In genomic region chr12:86886446-86886965, GRCm38 (mm10) we compare ENCODE assay signal across 12 mouse cellular contexts. TPM values are rescaled to one million over a fixed set of nuclear protein-coding genes. Genes with fewer than 3 reads are reported as not detected.
A peak's percentile ranks its signal among the peaks of the same experiment; 100 is the strongest.
DNase-seq lines count a peak whose midpoint lies in the region; ATAC-seq and TF ChIP-seq lines count a peak whose summit lies in the region.
"Had no signal": no experiment of that assay in that cellular context is flagged by ENCODE, and none has a peak within 500 bp of the region (broad histone marks: within the 10 kb centered on the region; RNA-seq: fewer than 3 reads in every experiment).

No protein-coding gene starts in this region.

- 0 out of 2 replicates have a peak, but pooled peaks cover 3% of the 10 kb centered on the region for H3K27me3 ChIP-seq in heart, postnatal 0 days (ENCODE audit: control insufficient read depth, insufficient read depth, low read length)
- peaks cover 5% of the 10 kb centered on the region for H3K27me3 ChIP-seq in megakaryocyte, embryonic 14.5 days (replicated peaks)
- no peaks in the 10 kb centered on the region for H3K27me3 ChIP-seq in forebrain, postnatal 0 days (ENCODE audit: insufficient read depth, low read length)
- H3K27me3 ChIP-seq in stomach, embryonic 15.5 days (replicated peaks) = no peaks in the 10 kb centered on the region

- H3K4me2 ChIP-seq in heart, postnatal 0 days (ENCODE audit: low read depth, low read length) = no peak overlapping the region
- 0 out of 2 replicates have a peak overlapping the region, but pooled peaks have one; percentile 3 for H3K4me2 ChIP-seq in forebrain, postnatal 0 days (ENCODE audit: low read depth)
- H3K4me2 ChIP-seq in stomach, embryonic 15.5 days = no peak overlapping the region

- no peak for TF ChIP-seq CTCF in heart, postnatal 0 days (IDR thresholded peaks at IDR 0.05; ENCODE audit: low read depth)
- TF ChIP-seq CTCF in forebrain, postnatal 0 days (IDR thresholded peaks at IDR 0.05; ENCODE audit: low read depth) = peak; percentile 27; the same call in 1 of the 2 replicates

- H3K9me3 ChIP-seq in heart, postnatal 0 days (replicated peaks; ENCODE audit: control insufficient read depth, low read length) = no peaks in the 10 kb centered on the region
- no peaks in the 10 kb centered on the region for H3K9me3 ChIP-seq in megakaryocyte, embryonic 14.5 days
- no peaks in the 10 kb centered on the region for H3K9me3 ChIP-seq in forebrain, postnatal 0 days (ENCODE audit: low read length)
- no peaks in the 10 kb centered on the region for H3K9me3 ChIP-seq in stomach, embryonic 15.5 days

- WGBS in heart, postnatal 0 days = 75% methylated on average over 7 of the region's 7 CpGs
- 58% methylated on average over 7 of the region's 7 CpGs for WGBS in forebrain, postnatal 0 days
- 75% methylated on average over 7 of the region's 7 CpGs for WGBS in stomach, embryonic 15.5 days

- H3K27ac ChIP-seq in heart, postnatal 0 days (ENCODE audit: low read depth) = peak overlapping the region; percentile 100; the same call in 1 of the 2 replicates
- peak overlapping the region; percentile 40; the same call in 1 of the 2 replicates for H3K27ac ChIP-seq in forebrain, postnatal 0 days (ENCODE audit: low read depth, low read length)
- H3K27ac ChIP-seq in stomach, embryonic 15.5 days = peak overlapping the region; percentile 100

- no peak for TF ChIP-seq EP300 in heart, postnatal 0 days (IDR thresholded peaks at IDR 0.05; ENCODE audit: low read depth)

- no peak overlapping the region for H3K9ac ChIP-seq in heart, postnatal 0 days (replicated peaks; ENCODE audit: low read depth, low read length)
- H3K9ac ChIP-seq in forebrain, postnatal 0 days = no peak overlapping the region
- no peak overlapping the region for H3K9ac ChIP-seq in stomach, embryonic 15.5 days

- H3K4me3 ChIP-seq in heart, postnatal 0 days (ENCODE audit: low read depth, low read length) = no peak overlapping the region
- peak overlapping the region; percentile 34 for H3K4me3 ChIP-seq in megakaryocyte, embryonic 14.5 days (replicated peaks)
- no peak overlapping the region for H3K4me3 ChIP-seq in forebrain, postnatal 0 days (ENCODE audit: low read depth, low read length)
- no peak overlapping the region for H3K4me3 ChIP-seq in stomach, embryonic 15.5 days (replicated peaks)

- peaks cover 44% of the 10 kb centered on the region for H3K4me1 ChIP-seq in heart, postnatal 0 days (ENCODE audit: control insufficient read depth, insufficient read depth)
- H3K4me1 ChIP-seq in megakaryocyte, embryonic 14.5 days = peaks cover 87% of the 10 kb centered on the region
- H3K4me1 ChIP-seq in forebrain, postnatal 0 days (ENCODE audit: insufficient read depth) = peaks cover 53% of the 10 kb centered on the region
- peaks cover 60% of the 10 kb centered on the region for H3K4me1 ChIP-seq in stomach, embryonic 15.5 days

- H3K36me3 ChIP-seq in heart, postnatal 0 days (replicated peaks; ENCODE audit: control insufficient read depth, insufficient read depth, low read length) = 0 out of 2 replicates have a peak, but pooled peaks cover 4% of the 10 kb centered on the region
- peaks cover 15% of the 10 kb centered on the region for H3K36me3 ChIP-seq in megakaryocyte, embryonic 14.5 days (replicated peaks; ENCODE audit: low read length)
- peaks cover 5% of the 10 kb centered on the region for H3K36me3 ChIP-seq in forebrain, postnatal 0 days (ENCODE audit: insufficient read depth)
- no peaks in the 10 kb centered on the region for H3K36me3 ChIP-seq in stomach, embryonic 15.5 days

- no peak for DNase-seq in heart, postnatal 0 days (ENCODE audit: low spot score)
- no peak for DNase-seq in heart, adult 11 months
- no peak for DNase-seq in forebrain, postnatal 0 days
- no peak for DNase-seq in adrenal gland, postnatal 4 days (ENCODE audit: low spot score in 2 of 2)
- no peak for DNase-seq in layer of hippocampus, adult 9-11 months
- DNase-seq: cerebellum, adult 11-12 months; gastrocnemius, postnatal 10 days; lung, postnatal 10 days; spleen, adult 18-20 months had no signal

- no peak for ATAC-seq in heart, postnatal 0 days (ENCODE audit: insufficient read depth, low read depth)
- ATAC-seq in megakaryocyte, adult 5-6 weeks (ENCODE audit: poor library complexity, severe bottlenecking) = no peak
- no peak for ATAC-seq in forebrain, postnatal 0 days
- ATAC-seq in stomach, embryonic 15.5 days (ENCODE audit: insufficient read depth, low FRiP score, low read depth) = no peak

RNA-seq across cellular contexts. Expression of gene Irf2bpl, which starts 1.9 kb away (rescaled TPM):
- 74.0 and 88.5 TPM in 2 replicates for total RNA-seq in heart, postnatal 0 days (2014; rRNA removed; ENCODE audit: low replicate concordance)
- polyA plus RNA-seq in heart, postnatal 0 days (2015; fragmentation: Nextera tagmentation; extraction: Ambion mirVana) = 26.4 and 30.0 TPM in 2 replicates
- polyA plus RNA-seq in megakaryocyte, embryonic 14.5 days (2012; ENCODE audit: insufficient read depth, low replicate concordance) = 32.7 and 46.2 TPM in 2 replicates
- 3.0 and 3.6 TPM in 2 replicates for total RNA-seq in megakaryocyte, adult 5-6 weeks (2015)
- 1.4 and 3.5 TPM in 2 replicates for total RNA-seq in megakaryocyte, adult 5-6 weeks (2017)
- total RNA-seq in forebrain, postnatal 0 days (2014; rRNA removed) = 134 and 161 TPM in 2 replicates
- polyA plus RNA-seq in forebrain, postnatal 0 days (2015; fragmentation: Nextera tagmentation; extraction: Ambion mirVana) = 86.3 and 95.7 TPM in 2 replicates
- 28.4 and 29.3 TPM in 2 replicates for polyA plus RNA-seq in stomach, embryonic 15.5 days (2015; fragmentation: Nextera tagmentation; extraction: Ambion mirVana)
- total RNA-seq in adrenal gland, postnatal 4 days (2021) = 10 to 100 TPM; 78.0 to 81.7 TPM

Comparison
In these comparisons a context has a peak if more than half of its experiments do, and no peak if none do; other contexts are left out.
1. H3K27ac ChIP-seq: peak in every context shown above with its lines; median percentile 100 in heart, postnatal 0 days; 100 in stomach, embryonic 15.5 days; 40 in forebrain, postnatal 0 days.
2. RNA of gene Irf2bpl, which starts 1.9 kb away (total RNA-seq): 134 to 161 TPM in forebrain, postnatal 0 days, 78.0 to 81.7 TPM in adrenal gland, postnatal 4 days and 74.0 to 88.5 TPM in heart, postnatal 0 days; 1.4 to 3.6 TPM in megakaryocyte, adult 5-6 weeks; every median in the first group is over 10 times any median in the second.